Mouse (Mus musculus) G1E (cell line): ENCODE measurements at regions not wholly inside any gene's neighbourhood (a gene's known extent, or its start where the extent isn't known, plus 50 kb on each side); places are given as distances from the start of the nearest gene placed in this dataset.

Experiments used
- ATAC-seq: 2 replicates; pipeline ENCODE4 v1.8.0; 2016; ENCODE audit warnings: mild to moderate bottlenecking; ENCODE audit not compliant: insufficient number of reproducible peaks, poor library complexity, low FRiP score, severe bottlenecking; ENCODE audit errors: extremely low read depth
- DNase-seq: peaks from one replicate; pipeline ENCODE4 v3.0.0; 2012; ENCODE audit warnings: low spot score
- H3K27me3 ChIP-seq: 2 replicates; pipeline ENCODE4 v1.6.1; 2012; ENCODE audit warnings: mild to moderate bottlenecking, low read length, inconsistent platforms; ENCODE audit not compliant: insufficient read depth
- H3K36me3 ChIP-seq: replicated peaks from 2 replicates; pipeline ENCODE3; 2012; ENCODE audit warnings: mild to moderate bottlenecking, inconsistent platforms
- H3K4me1 ChIP-seq: 2 replicates; pipeline ENCODE4 v1.6.1; 2012; ENCODE audit warnings: low read depth, low read length, inconsistent platforms, mixed read lengths; ENCODE audit not compliant: insufficient read depth
- H3K4me3 ChIP-seq: 2 replicates; pipeline ENCODE4 v1.5.1; 2012; ENCODE audit warnings: low read depth, mild to moderate bottlenecking, inconsistent platforms, low read length, moderate library complexity, mixed read lengths
- H3K9me3 ChIP-seq: replicated peaks from 2 replicates; pipeline ENCODE4 v1.6.1; 2012; ENCODE audit warnings: inconsistent platforms
- CTCF ChIP-seq: IDR thresholded peaks from 2 replicates; pipeline ENCODE4 v1.5.1; 2012; ENCODE audit warnings: low read depth, low read length, inconsistent platforms, mixed read lengths
- GATA1 ChIP-seq: IDR thresholded peaks from 2 replicates; pipeline ENCODE4 v1.6.1; 2012; ENCODE audit warnings: borderline replicate concordance, low read length, inconsistent platforms, mixed read lengths
- GATA2 ChIP-seq: IDR thresholded peaks from 2 replicates; pipeline ENCODE4 v1.6.1; 2012; ENCODE audit warnings: low read depth, low read length, inconsistent platforms, borderline replicate concordance
- POLR2AphosphoS5 ChIP-seq: IDR thresholded peaks from 2 replicates; pipeline ENCODE4 v1.6.1; 2012; ENCODE audit warnings: low read depth, low read length, inconsistent platforms; ENCODE audit not compliant: insufficient replicate concordance
- TAL1 ChIP-seq: conservative IDR thresholded peaks from 2 replicates; pipeline ENCODE4 v1.6.1; 2012; ENCODE audit warnings: low read depth, low read length, inconsistent platforms, mixed read lengths

DNA sequence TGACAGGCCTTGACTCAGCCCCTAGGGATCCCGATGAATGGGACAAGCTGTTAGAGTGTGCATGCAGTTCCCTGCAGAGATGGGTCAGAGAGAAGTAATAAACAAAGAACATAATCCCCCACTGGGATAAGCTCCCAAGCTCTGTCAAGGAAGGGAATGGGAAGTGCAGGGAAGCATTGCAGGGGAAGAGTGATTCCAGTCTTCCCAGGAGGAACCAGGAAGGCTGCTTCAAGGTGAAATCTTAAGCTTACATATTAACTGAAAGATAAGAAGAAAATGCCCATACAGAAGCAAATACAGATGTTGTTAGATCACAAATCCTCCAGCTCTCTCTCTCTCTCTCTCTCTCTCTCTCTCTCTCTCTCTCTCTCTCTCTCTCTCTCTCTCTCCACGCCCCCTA is 202.2 kb downstream of the Gm826 start:
- ATAC-seq: no peak
- Histone ChIP-seq H3K27me3 (no peaks in the 10 kb centered on the region), H3K4me1 (no peaks in the 10 kb centered on the region), H3K4me3 (no peak overlapping the region), H3K9me3 (peaks cover 34% of the 10 kb centered on the region), H3K36me3 (no peaks in the 10 kb centered on the region)
- DNase-seq: no peak
- TF ChIP-seq GATA2 (no peak), POLR2AphosphoS5 (no peak), TAL1 (no peak), CTCF (no peak), GATA1 (no peak)

DNA sequence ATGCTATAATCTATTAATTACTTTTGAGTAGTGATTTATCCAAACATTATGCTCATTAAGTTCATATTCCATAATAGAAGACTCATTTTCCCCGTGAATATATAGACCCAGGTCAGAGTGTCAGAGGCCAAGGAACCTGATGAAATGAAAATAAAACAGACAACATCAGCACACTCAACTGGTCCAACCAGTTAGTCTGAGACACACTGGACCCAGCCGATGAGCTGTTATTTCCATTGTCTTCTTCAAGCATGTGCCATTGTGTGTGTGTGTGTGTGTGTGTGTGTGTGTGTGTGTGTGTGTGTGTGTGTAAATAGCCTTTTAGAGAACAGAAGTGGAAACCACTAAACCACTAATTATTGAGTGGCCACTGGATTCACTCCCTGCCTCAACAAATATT is 202.6 kb downstream of the Gm826 start:
- Histone ChIP-seq H3K9me3 (peaks cover 36% of the 10 kb centered on the region), H3K36me3 (no peaks in the 10 kb centered on the region), H3K4me1 (no peaks in the 10 kb centered on the region), H3K4me3 (no peak overlapping the region), H3K27me3 (no peaks in the 10 kb centered on the region)
- DNase-seq (no peak), ATAC-seq (no peak)
- no peak for TF ChIP-seq CTCF
- TF ChIP-seq GATA1: no peak
- TF ChIP-seq POLR2AphosphoS5: no peak
- TF ChIP-seq TAL1: no peak
- no peak for TF ChIP-seq GATA2

DNA sequence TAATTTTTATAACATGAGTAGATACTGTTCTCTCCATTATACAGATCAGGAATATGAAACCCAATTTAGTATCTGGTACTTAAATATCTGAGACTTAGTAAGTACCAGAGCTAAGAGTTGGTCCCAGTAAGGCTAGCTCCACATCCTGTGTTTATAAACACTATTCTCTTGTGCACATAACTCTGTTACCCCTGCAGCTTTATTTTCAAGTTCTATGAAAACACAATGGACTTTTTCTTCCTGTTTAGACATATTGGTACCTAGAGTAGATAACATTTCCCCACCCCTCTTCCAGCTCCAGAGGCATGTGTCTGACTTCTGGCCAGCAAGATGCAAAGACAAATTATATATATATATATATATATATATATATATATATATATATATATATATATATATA is 216.8 kb downstream of the Gm826 start:
- no peaks in the 10 kb centered on the region for H3K36me3 ChIP-seq
- H3K9me3 ChIP-seq: peaks cover 29% of the 10 kb centered on the region
- H3K4me3 ChIP-seq: no peak overlapping the region
- ATAC-seq: no peak
- no peak for DNase-seq
- TF ChIP-seq CTCF (no peak), GATA1 (no peak), GATA2 (no peak), POLR2AphosphoS5 (no peak), TAL1 (no peak)
- H3K4me1 ChIP-seq: no peaks in the 10 kb centered on the region
- no peaks in the 10 kb centered on the region for H3K27me3 ChIP-seq

DNA sequence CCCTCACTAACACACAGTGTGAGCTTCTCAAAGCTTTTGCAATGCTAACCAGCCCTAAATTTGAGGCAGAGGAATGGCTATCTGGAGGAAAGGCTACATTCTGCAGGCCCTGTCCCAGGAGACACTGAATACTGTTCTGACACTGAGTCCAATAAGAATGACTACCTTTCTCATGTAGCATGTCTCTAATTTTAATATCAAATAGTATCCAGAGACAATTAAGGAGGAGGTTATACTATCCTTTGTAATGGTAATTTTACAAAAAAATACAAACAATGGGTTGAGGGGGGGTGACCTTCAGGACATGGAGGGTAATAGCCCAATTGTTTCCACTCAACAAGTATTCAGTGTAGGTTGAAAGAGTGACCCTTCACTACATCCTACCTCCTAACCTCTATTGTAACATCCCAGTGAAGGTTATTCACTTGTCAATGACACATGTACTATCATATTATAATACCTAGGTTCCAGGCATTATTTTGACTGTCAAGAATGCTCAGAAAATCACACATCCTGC is 222.7 kb downstream of the Gm826 start:
- no peaks in the 10 kb centered on the region for H3K27me3 ChIP-seq
- TF ChIP-seq CTCF: no peak
- no peak for TF ChIP-seq GATA1
- no peak for TF ChIP-seq GATA2
- no peak for TF ChIP-seq POLR2AphosphoS5
- no peak for TF ChIP-seq TAL1
- H3K4me3 ChIP-seq: no peak overlapping the region
- no peaks in the 10 kb centered on the region for H3K4me1 ChIP-seq
- no peak for ATAC-seq
- no peaks in the 10 kb centered on the region for H3K36me3 ChIP-seq
- DNase-seq: no peak
- peaks cover 29% of the 10 kb centered on the region for H3K9me3 ChIP-seq

GRCm38 (mm10) chr2:160093078-160093477 is 240.9 kb downstream of the Gm826 start:
- H3K36me3 ChIP-seq: no peaks in the 10 kb centered on the region
- TF ChIP-seq POLR2AphosphoS5: no peak
- TF ChIP-seq CTCF: no peak
- no peak for TF ChIP-seq GATA1
- TF ChIP-seq TAL1: no peak
- TF ChIP-seq GATA2: no peak
- H3K27me3 ChIP-seq: no peaks in the 10 kb centered on the region
- ATAC-seq: no peak
- peaks cover 15% of the 10 kb centered on the region for H3K9me3 ChIP-seq
- no peak overlapping the region for H3K4me3 ChIP-seq
- DNase-seq: no peak
- no peaks in the 10 kb centered on the region for H3K4me1 ChIP-seq

DNA sequence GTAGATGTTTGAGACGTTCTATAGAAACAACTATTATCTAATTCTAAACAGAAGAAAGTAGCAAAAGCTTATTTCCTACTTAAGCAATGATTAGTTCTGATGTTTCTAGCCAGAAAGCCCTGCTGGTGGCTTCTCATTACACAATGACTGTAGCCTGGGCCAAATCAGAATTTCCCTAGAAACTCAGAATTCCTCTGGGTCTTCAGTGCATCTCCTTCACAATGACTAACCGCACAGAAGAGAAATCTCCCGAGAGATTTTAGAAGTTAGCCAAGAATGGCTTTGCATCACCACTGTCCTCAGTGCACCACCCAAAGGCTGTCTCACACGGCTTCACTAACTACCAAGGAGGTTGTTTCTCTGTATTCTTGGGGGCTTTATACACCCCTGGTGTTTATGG is 248.0 kb downstream of the Gm826 start:
- peaks cover 27% of the 10 kb centered on the region for H3K9me3 ChIP-seq
- H3K27me3 ChIP-seq: no peaks in the 10 kb centered on the region
- no peak for ATAC-seq
- TF ChIP-seq CTCF (no peak), TAL1 (no peak), GATA2 (no peak), GATA1 (no peak)
- H3K4me3 ChIP-seq: no peak overlapping the region
- no peak for DNase-seq
- no peaks in the 10 kb centered on the region for H3K36me3 ChIP-seq
- H3K4me1 ChIP-seq: no peaks in the 10 kb centered on the region

DNA sequence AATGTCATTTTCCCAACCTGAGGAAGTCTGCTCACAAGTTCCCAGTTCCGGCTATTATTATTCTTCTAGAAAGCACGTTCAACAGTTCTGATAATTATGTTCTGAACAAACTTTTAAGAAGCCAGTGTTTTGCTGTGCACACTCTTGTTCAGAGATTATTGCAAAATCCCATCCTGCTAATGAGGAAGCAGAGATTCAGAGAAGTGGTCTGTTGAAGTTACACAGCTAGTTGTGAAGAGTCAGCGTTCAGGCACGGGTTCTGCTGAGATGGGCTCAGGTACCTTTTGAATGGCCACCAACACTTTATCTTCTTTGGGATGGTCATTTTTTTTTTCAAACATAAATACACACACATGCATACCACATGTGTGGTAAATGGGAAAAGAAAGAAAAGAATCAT is 250.3 kb downstream of the Gm826 start:
- Histone ChIP-seq H3K9me3 (peaks cover 24% of the 10 kb centered on the region), H3K36me3 (no peaks in the 10 kb centered on the region), H3K4me1 (no peaks in the 10 kb centered on the region), H3K27me3 (no peaks in the 10 kb centered on the region), H3K4me3 (no peak overlapping the region)
- no peak for DNase-seq
- no peak for TF ChIP-seq TAL1
- no peak for TF ChIP-seq GATA2
- no peak for TF ChIP-seq CTCF
- no peak for TF ChIP-seq GATA1
- no peak for TF ChIP-seq POLR2AphosphoS5
- ATAC-seq: no peak
